Mouse (Mus musculus): ENCODE measurements at regions not wholly inside any gene's neighbourhood (a gene's known extent, or its start where the extent isn't known, plus 50 kb on each side); places are given as distances from the start of the nearest gene placed in this dataset.

GRCm38 (mm10) chr16:77239176-77239790 is 225.8 kb downstream of the Usp25 start:
- no peak for ATAC-seq (ENCODE audit: low FRiP score)
- Histone ChIP-seq H3K9ac (peak overlapping the region; percentile 81), H3K4me2 (peak overlapping the region; percentile 64), H3K27me3 (no peaks in the 10 kb centered on the region), H3K4me1 (replicated peaks) (peaks cover 16% of the 10 kb centered on the region), H3K36me3 (no peaks in the 10 kb centered on the region), H3K9me3 (no peaks in the 10 kb centered on the region), H3K27ac (peak overlapping the region; percentile 98), H3K4me3 (peak overlapping the region; percentile 43)
- WGBS, result 44% methylated on average over 9 of the region's 9 CpGs

- no peaks in the 10 kb centered on the region for H3K27me3 ChIP-seq
- H3K9ac ChIP-seq, result peak overlapping the region; percentile 81
- peak overlapping the region; percentile 98 for H3K27ac ChIP-seq
- no peaks in the 10 kb centered on the region for H3K36me3 ChIP-seq
- H3K4me3 ChIP-seq, result peak overlapping the region; percentile 43
- H3K9me3 ChIP-seq, result no peaks in the 10 kb centered on the region
- peak overlapping the region; percentile 64 for H3K4me2 ChIP-seq
- ATAC-seq (ENCODE audit: low FRiP score), result peak; percentile 30
- peaks cover 16% of the 10 kb centered on the region for H3K4me1 ChIP-seq (replicated peaks)
- 20% methylated on average over 13 of the region's 13 CpGs for WGBS
Measured at GRCm38 (mm10) chr16:77238358-77239175, 225.1 kb downstream of the Usp25 start.

GRCm38 (mm10) chr16:77237631-77238357 is 224.3 kb downstream of the Usp25 start:
- no peaks in the 10 kb centered on the region for H3K27me3 ChIP-seq
- no peaks in the 10 kb centered on the region for H3K36me3 ChIP-seq
- no peak for ATAC-seq (ENCODE audit: low FRiP score)
- peaks cover 16% of the 10 kb centered on the region for H3K4me1 ChIP-seq (replicated peaks)
- peak overlapping the region; percentile 64 for H3K4me2 ChIP-seq
- peak overlapping the region; percentile 43 for H3K4me3 ChIP-seq
- peak overlapping the region; percentile 98 for H3K27ac ChIP-seq
- 30% methylated on average over 7 of the region's 7 CpGs for WGBS
- H3K9ac ChIP-seq, result peak overlapping the region; percentile 81
- H3K9me3 ChIP-seq, result no peaks in the 10 kb centered on the region

GRCm38 (mm10) chr16:77237272-77237603 is 223.7 kb downstream of the Usp25 start:
- Histone ChIP-seq H3K4me1 (replicated peaks) (peaks cover 16% of the 10 kb centered on the region), H3K27ac (peak overlapping the region; percentile 98), H3K9me3 (no peaks in the 10 kb centered on the region), H3K27me3 (no peaks in the 10 kb centered on the region), H3K4me2 (peak overlapping the region; percentile 64), H3K4me3 (peak overlapping the region; percentile 43), H3K9ac (peak overlapping the region; percentile 81), H3K36me3 (no peaks in the 10 kb centered on the region)
- ATAC-seq (ENCODE audit: low FRiP score), result no peak
- WGBS, result 29% methylated on average over 2 of the region's 2 CpGs

- peaks cover 16% of the 10 kb centered on the region for H3K4me1 ChIP-seq (replicated peaks)
- H3K9me3 ChIP-seq, result no peaks in the 10 kb centered on the region
- no peaks in the 10 kb centered on the region for H3K27me3 ChIP-seq
- 8% methylated on average over 13 of the region's 13 CpGs for WGBS
- peak overlapping the region; percentile 81 for H3K9ac ChIP-seq
- peak overlapping the region; percentile 64 for H3K4me2 ChIP-seq
- peak overlapping the region; percentile 98 for H3K27ac ChIP-seq
- H3K4me3 ChIP-seq, result peak overlapping the region; percentile 43
- ATAC-seq (ENCODE audit: low FRiP score), result peak; percentile 88
- H3K36me3 ChIP-seq, result no peaks in the 10 kb centered on the region
Measured at GRCm38 (mm10) chr16:77236509-77237271, 223.2 kb downstream of the Usp25 start.

- H3K4me3 ChIP-seq, result peak overlapping the region; percentile 43
- peak overlapping the region; percentile 98 for H3K27ac ChIP-seq
- peak overlapping the region; percentile 64 for H3K4me2 ChIP-seq
- H3K4me1 ChIP-seq (replicated peaks), result peaks cover 15% of the 10 kb centered on the region
- no peaks in the 10 kb centered on the region for H3K9me3 ChIP-seq
- H3K27me3 ChIP-seq, result no peaks in the 10 kb centered on the region
- no peaks in the 10 kb centered on the region for H3K36me3 ChIP-seq
- H3K9ac ChIP-seq, result peak overlapping the region; percentile 81
- ATAC-seq (ENCODE audit: low FRiP score), result peak; percentile 92
- 19% methylated on average over 4 of the region's 4 CpGs for WGBS
Measured at GRCm38 (mm10) chr16:77236021-77236420, 222.5 kb downstream of the Usp25 start.

- peak overlapping the region; percentile 43 for H3K4me3 ChIP-seq
- no peaks in the 10 kb centered on the region for H3K27me3 ChIP-seq
- peaks cover 12% of the 10 kb centered on the region; the same call in 1 of the 2 replicates for H3K4me1 ChIP-seq (replicated peaks)
- H3K9ac ChIP-seq, result peak overlapping the region; percentile 81
- H3K4me2 ChIP-seq, result peak overlapping the region; percentile 64
- peak overlapping the region; percentile 98 for H3K27ac ChIP-seq
- ATAC-seq (ENCODE audit: low FRiP score), result peak; percentile 2; the same call in 1 of the 2 replicates
- no peaks in the 10 kb centered on the region for H3K36me3 ChIP-seq
- H3K9me3 ChIP-seq, result no peaks in the 10 kb centered on the region
- 44% methylated on average over 5 of the region's 5 CpGs for WGBS
Measured at GRCm38 (mm10) chr16:77235449-77235848, 221.9 kb downstream of the Usp25 start.

All from hindbrain, embryonic 13.5 days (tissue).